Mouse (Mus musculus): ENCODE data around the gene Nfia. TPM values are rescaled to one million over a fixed set of nuclear protein-coding genes. Genes with fewer than 3 reads are reported as not detected.

Gene Nfia
- polyA plus RNA-seq, 1 experiment from 2014 or later: 14.4 TPM

- no peak for DNase-seq (ENCODE audit: low spot score)
- 30% methylated on average over 5 of the region's 5 CpGs for WGBS
- Histone ChIP-seq H3K27ac (peak overlapping the region; percentile 67), H3K36me3 (no peaks in the 10 kb centered on the region), H3K4me3 (no peak overlapping the region), H3K4me1 (peaks cover 36% of the 10 kb centered on the region), H3K9me3 (no peaks in the 10 kb centered on the region), H3K27me3 (ENCODE audit: insufficient read depth, poor library complexity, severe bottlenecking) (no peaks in the 10 kb centered on the region)
Observed at GRCm38 (mm10) chr4:97990431-97990830, 217.9 kb downstream of the Nfia start.

GRCm38 (mm10) chr4:97991395-97991794 is 218.9 kb downstream of the Nfia start:
- Histone ChIP-seq H3K4me3 (no peak overlapping the region), H3K36me3 (no peaks in the 10 kb centered on the region), H3K9me3 (no peaks in the 10 kb centered on the region), H3K27me3 (ENCODE audit: insufficient read depth, poor library complexity, severe bottlenecking) (no peaks in the 10 kb centered on the region), H3K4me1 (peaks cover 36% of the 10 kb centered on the region), H3K27ac (no peak overlapping the region)
- WGBS: 63% methylated on average over 11 of the region's 11 CpGs
- DNase-seq (ENCODE audit: low spot score): no peak

DNA sequence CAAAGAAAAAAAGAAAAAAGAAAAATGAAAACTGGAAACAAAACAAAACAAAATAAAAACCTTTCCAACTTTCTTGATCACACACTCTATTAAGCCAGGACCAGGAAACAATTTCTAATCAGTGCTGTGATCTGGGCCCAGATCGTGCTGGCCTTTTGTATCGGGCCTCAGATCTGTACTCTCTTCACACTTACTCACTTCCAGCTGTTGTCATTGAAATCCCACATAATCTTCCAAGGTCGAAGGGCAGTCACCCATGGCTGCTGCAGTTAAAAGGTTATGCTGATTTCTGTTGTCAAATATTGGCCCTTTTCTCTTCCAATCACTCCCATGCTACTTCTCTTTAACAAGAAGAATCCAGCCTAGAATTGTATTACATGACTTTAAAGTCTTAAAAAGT is 219.3 kb downstream of the Nfia start:
- Histone ChIP-seq H3K27me3 (ENCODE audit: insufficient read depth, poor library complexity, severe bottlenecking) (no peaks in the 10 kb centered on the region), H3K9me3 (no peaks in the 10 kb centered on the region), H3K4me3 (no peak overlapping the region), H3K4me1 (peaks cover 33% of the 10 kb centered on the region), H3K27ac (no peak overlapping the region), H3K36me3 (no peaks in the 10 kb centered on the region)
- no peak for DNase-seq (ENCODE audit: low spot score)
- WGBS: 49% methylated on average over 3 of the region's 3 CpGs

GRCm38 (mm10) chr4:97995911-97996712 is 223.6 kb downstream of the Nfia start:
- DNase-seq (ENCODE audit: low spot score): no peak
- no peaks in the 10 kb centered on the region for H3K36me3 ChIP-seq
- peaks cover 9% of the 10 kb centered on the region for H3K4me1 ChIP-seq
- H3K27me3 ChIP-seq (ENCODE audit: insufficient read depth, poor library complexity, severe bottlenecking): no peaks in the 10 kb centered on the region
- H3K9me3 ChIP-seq: no peaks in the 10 kb centered on the region
- WGBS: 88% methylated on average over 8 of the region's 8 CpGs
- H3K27ac ChIP-seq: no peak overlapping the region
- no peak overlapping the region for H3K4me3 ChIP-seq

DNA sequence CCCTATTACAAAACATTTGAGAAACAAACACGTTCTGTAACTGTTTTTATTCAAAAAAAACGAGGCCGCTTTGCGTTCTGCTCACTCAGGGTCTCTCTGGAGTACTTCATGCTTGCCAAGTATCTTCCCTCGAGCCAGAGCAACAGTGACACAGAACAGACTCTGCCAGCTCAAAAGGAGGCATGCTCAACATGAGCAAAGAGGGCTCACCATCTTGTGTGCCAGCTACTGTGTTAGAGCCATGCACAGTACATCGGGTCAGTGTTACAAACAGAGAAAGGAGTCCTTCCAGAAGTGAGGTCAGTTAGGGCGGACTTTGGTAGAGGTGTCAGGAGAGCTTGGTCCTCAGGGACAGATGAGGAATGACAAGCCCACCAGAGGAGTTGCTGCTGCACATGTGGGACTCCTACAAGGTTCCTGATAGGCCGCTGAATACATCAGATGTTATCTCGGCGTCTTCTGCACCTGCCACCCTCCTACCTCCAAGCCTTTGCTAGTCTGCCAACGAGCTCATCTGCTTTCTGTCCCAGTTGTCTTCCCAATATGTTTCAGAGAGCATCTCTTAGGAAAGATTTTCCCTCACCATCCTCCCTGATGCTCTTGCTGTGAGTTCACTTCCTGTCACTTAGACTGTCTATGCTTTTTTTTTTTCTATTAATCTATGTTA is 224.8 kb downstream of the Nfia start:
- 80% methylated on average over 11 of the region's 11 CpGs for WGBS
- no peaks in the 10 kb centered on the region for H3K27me3 ChIP-seq (ENCODE audit: insufficient read depth, poor library complexity, severe bottlenecking)
- no peak overlapping the region for H3K4me3 ChIP-seq
- peaks cover 4% of the 10 kb centered on the region for H3K4me1 ChIP-seq
- no peaks in the 10 kb centered on the region for H3K36me3 ChIP-seq
- peak; percentile 69 for DNase-seq (ENCODE audit: low spot score)
- no peaks in the 10 kb centered on the region for H3K9me3 ChIP-seq
- no peak overlapping the region for H3K27ac ChIP-seq

GRCm38 (mm10) chr4:98002206-98002605 is 229.7 kb downstream of the Nfia start:
- H3K36me3 ChIP-seq: no peaks in the 10 kb centered on the region
- peak overlapping the region; percentile 26; the same call in 1 of the 2 replicates for H3K27ac ChIP-seq
- no peaks in the 10 kb centered on the region for H3K27me3 ChIP-seq (ENCODE audit: insufficient read depth, poor library complexity, severe bottlenecking)
- DNase-seq (ENCODE audit: low spot score): peak; percentile 62
- H3K9me3 ChIP-seq: no peaks in the 10 kb centered on the region
- peaks cover 30% of the 10 kb centered on the region for H3K4me1 ChIP-seq
- 69% methylated on average over 5 of the region's 5 CpGs for WGBS
- no peak overlapping the region for H3K4me3 ChIP-seq

DNA sequence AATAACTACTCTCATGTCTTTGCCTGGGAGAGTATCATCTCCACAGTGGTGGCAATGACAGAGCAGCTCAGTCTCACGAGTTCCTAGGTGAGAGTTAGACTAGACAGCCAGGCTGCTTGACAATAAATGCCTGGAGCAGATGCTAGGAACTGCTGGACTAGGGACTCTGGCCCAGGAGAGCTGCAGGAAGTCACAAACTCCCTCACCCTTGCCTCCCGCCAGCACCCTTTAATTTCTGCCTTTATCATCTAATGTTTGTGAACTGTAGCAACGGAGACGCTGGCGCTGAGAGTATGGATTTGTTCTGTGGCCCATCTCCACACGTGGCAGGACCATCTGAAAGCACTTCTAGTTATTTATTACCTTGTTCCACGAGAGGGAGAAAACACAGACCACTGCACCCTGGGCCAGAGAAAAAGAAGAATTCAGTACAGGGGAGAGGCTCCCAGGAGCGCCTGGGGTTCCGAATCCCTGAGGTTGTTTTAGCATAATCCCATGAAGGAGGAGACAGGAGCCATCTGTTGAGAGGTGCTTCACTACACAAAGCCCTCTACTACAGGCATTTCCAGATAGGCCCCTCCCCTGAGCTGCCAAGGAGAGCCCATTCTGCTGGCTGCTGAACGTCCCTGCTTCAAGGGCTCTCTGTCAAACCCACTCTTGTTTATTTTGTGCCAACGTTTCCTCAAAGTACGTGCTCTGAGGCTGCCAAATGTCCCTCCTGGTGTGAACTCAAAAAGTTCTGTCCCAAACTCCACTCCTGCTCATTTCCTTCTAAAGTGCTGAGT is 231.0 kb downstream of the Nfia start:
- 9% methylated on average over 12 of the region's 12 CpGs for WGBS
- Histone ChIP-seq H3K36me3 (no peaks in the 10 kb centered on the region), H3K27me3 (ENCODE audit: insufficient read depth, poor library complexity, severe bottlenecking) (no peaks in the 10 kb centered on the region), H3K4me3 (peak overlapping the region; percentile 23), H3K9me3 (no peaks in the 10 kb centered on the region), H3K4me1 (peaks cover 30% of the 10 kb centered on the region), H3K27ac (peak overlapping the region; percentile 87)
- DNase-seq (ENCODE audit: low spot score): peak; percentile 76

- Histone ChIP-seq H3K4me1 (peaks cover 30% of the 10 kb centered on the region), H3K27ac (peak overlapping the region; percentile 87), H3K9me3 (no peaks in the 10 kb centered on the region), H3K27me3 (ENCODE audit: insufficient read depth, poor library complexity, severe bottlenecking) (no peaks in the 10 kb centered on the region), H3K4me3 (peak overlapping the region; percentile 23), H3K36me3 (no peaks in the 10 kb centered on the region)
- WGBS: 3% methylated on average over 11 of the region's 11 CpGs
- peak; percentile 87 for DNase-seq (ENCODE audit: low spot score)
Observed at GRCm38 (mm10) chr4:98004108-98004625, 231.6 kb downstream of the Nfia start.

- 86% methylated on average over 6 of the region's 6 CpGs for WGBS
- Histone ChIP-seq H3K27ac (peak overlapping the region; percentile 87), H3K9me3 (no peaks in the 10 kb centered on the region), H3K4me3 (no peak overlapping the region), H3K4me1 (peaks cover 30% of the 10 kb centered on the region), H3K27me3 (ENCODE audit: insufficient read depth, poor library complexity, severe bottlenecking) (no peaks in the 10 kb centered on the region), H3K36me3 (no peaks in the 10 kb centered on the region)
- peak; percentile 35 for DNase-seq (ENCODE audit: low spot score)
Observed at GRCm38 (mm10) chr4:98004986-98005385, 232.5 kb downstream of the Nfia start.

DNA sequence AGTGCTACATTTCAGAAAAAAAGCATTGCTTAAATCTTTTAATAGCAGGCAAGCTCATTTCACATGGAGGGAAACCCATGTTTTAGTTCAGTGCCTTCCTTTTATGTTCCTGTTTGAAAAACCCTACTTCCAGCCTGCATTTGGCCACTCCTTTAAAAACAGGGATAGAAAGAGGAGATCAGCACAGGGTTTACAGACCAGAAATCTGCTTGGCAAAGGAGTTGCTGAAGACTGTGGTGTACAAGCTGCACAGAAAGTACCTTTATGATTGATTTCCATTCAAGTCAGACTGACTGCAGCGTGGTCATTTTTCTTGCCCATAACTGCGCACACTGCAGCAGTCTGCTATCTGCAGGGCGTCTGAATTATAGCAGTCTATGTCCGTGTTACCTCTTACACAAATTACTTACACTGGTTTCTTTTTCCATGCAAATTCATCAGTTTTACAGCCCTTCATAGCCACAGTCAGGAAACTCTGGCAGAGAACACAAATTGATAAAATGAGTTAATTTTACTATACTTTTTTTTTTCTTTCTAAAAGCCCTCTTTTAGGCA is 236.4 kb downstream of the Nfia start:
- no peaks in the 10 kb centered on the region for H3K9me3 ChIP-seq
- H3K27ac ChIP-seq: no peak overlapping the region
- H3K27me3 ChIP-seq (ENCODE audit: insufficient read depth, poor library complexity, severe bottlenecking): no peaks in the 10 kb centered on the region
- 70% methylated on average over 4 of the region's 4 CpGs for WGBS
- H3K4me1 ChIP-seq: peaks cover 11% of the 10 kb centered on the region
- no peak overlapping the region for H3K4me3 ChIP-seq
- no peak for DNase-seq (ENCODE audit: low spot score)
- H3K36me3 ChIP-seq: no peaks in the 10 kb centered on the region

DNA sequence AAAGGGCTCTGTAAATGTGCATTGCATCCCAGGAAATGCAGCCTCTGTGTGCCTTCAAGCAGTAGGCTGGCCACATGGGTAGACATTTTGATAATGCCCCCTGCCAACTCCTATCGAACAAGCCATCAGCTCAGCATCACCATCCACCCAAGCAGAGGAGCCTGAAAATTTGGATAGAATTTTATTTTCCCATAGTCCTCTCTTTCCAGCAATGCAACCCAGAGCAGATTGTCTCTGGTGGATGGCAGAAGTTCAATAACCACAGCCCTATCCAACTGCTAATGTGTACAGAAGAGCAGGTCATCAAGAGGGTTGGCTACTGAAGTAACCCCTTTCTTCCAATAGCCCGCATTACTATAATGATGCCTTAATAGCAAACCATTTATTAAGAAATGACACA is 237.4 kb downstream of the Nfia start:
- Histone ChIP-seq H3K27ac (no peak overlapping the region), H3K4me1 (no peaks in the 10 kb centered on the region), H3K27me3 (ENCODE audit: insufficient read depth, poor library complexity, severe bottlenecking) (no peaks in the 10 kb centered on the region), H3K9me3 (no peaks in the 10 kb centered on the region), H3K4me3 (no peak overlapping the region), H3K36me3 (peaks cover 8% of the 10 kb centered on the region; the same call in 1 of the 2 replicates)
- DNase-seq (ENCODE audit: low spot score): no peak
- 94% methylated on average over 2 of the region's 2 CpGs for WGBS

DNA sequence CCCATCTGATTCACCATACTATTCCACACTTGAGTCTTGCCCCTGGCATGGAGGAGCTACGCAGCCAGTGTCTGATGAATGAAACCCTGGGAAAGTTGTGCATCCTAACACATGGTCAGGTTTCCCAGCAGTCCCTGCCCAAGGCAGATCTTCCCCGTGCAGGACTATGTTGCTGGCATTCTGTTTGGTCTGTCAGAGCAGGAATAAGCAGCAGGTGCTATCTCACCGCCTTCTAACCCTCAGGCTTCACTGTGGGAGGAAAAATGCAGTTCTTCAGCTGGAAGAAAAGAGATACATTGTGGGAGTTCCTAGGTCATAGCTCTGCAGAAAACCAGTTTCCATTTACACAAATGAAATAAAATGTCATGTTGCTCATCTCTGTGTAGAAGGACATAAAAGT is 247.3 kb downstream of the Nfia start:
- no peaks in the 10 kb centered on the region for H3K9me3 ChIP-seq
- H3K36me3 ChIP-seq: peaks cover 11% of the 10 kb centered on the region; the same call in 1 of the 2 replicates
- no peaks in the 10 kb centered on the region for H3K27me3 ChIP-seq (ENCODE audit: insufficient read depth, poor library complexity, severe bottlenecking)
- DNase-seq (ENCODE audit: low spot score): no peak
- H3K4me1 ChIP-seq: no peaks in the 10 kb centered on the region
- H3K27ac ChIP-seq: no peak overlapping the region
- no peak overlapping the region for H3K4me3 ChIP-seq
- WGBS: 79% methylated on average over 3 of the region's 3 CpGs
